Mouse (Mus musculus) heart, embryonic 16.5 days (tissue): ENCODE measurements at regions not wholly inside any gene's neighbourhood (a gene's known extent, or its start where the extent isn't known, plus 50 kb on each side); places are given as distances from the start of the nearest gene placed in this dataset.

Source experiments
- ATAC-seq: fragments of 200-750 bp; cut with Nextera tagmentation; replicated peaks from 2 replicates; pipeline ENCODE4 v1.8.0; 2017; ENCODE audit warnings: moderate number of reproducible peaks; ENCODE audit not compliant: insufficient read depth, low FRiP score; ENCODE audit errors: extremely low read depth
- H3K27ac ChIP-seq: fragments of 300-500 bp; sonication (generic); 2 replicates; pipeline ENCODE4 v1.5.1; 2014; ENCODE audit warnings: mild to moderate bottlenecking, low read length, control low read depth, moderate library complexity
- H3K27me3 ChIP-seq: fragments of 300-500 bp; sonication (generic); 2 replicates; pipeline ENCODE4 v1.6.1; 2014; ENCODE audit warnings: low read length, mixed read lengths; ENCODE audit not compliant: control insufficient read depth, insufficient read depth
- H3K36me3 ChIP-seq: fragments of 300-500 bp; sonication (generic); 2 replicates; pipeline ENCODE4 v1.6.1; 2014; ENCODE audit not compliant: control insufficient read depth, insufficient read depth
- H3K4me1 ChIP-seq: fragments of 300-500 bp; sonication (generic); 2 replicates; pipeline ENCODE4 v1.6.1; 2014; ENCODE audit warnings: low read length, mixed read lengths; ENCODE audit not compliant: control insufficient read depth, insufficient read depth
- H3K4me2 ChIP-seq: fragments of 300-500 bp; sonication (generic); 2 replicates; pipeline ENCODE4 v1.6.1; 2014; ENCODE audit warnings: low read depth, mild to moderate bottlenecking, control low read depth, low read length
- H3K4me3 ChIP-seq: fragments of 300-500 bp; sonication (generic); 2 replicates; pipeline ENCODE4 v1.5.1; 2014; ENCODE audit warnings: mild to moderate bottlenecking, control low read depth, low read length
- H3K9ac ChIP-seq: fragments of 300-500 bp; sonication (generic); 2 replicates; pipeline ENCODE4 v1.6.1; 2014; ENCODE audit warnings: low read length, control low read depth
- H3K9me3 ChIP-seq: fragments of 300-500 bp; sonication (generic); replicated peaks from 2 replicates; pipeline ENCODE4 v1.6.1; 2016; ENCODE audit warnings: low read length; ENCODE audit not compliant: control insufficient read depth
- WGBS: fragments of 180-500 bp; shearing (Covaris S2); extraction: QIAGEN DNeasy Blood & Tissue Kit; methylation state at CpG from one replicate; pipeline ENCODE4 v1.1.7; 2014; 5-methylcytosine and 5-hydroxymethylcytosine counted together

DNA sequence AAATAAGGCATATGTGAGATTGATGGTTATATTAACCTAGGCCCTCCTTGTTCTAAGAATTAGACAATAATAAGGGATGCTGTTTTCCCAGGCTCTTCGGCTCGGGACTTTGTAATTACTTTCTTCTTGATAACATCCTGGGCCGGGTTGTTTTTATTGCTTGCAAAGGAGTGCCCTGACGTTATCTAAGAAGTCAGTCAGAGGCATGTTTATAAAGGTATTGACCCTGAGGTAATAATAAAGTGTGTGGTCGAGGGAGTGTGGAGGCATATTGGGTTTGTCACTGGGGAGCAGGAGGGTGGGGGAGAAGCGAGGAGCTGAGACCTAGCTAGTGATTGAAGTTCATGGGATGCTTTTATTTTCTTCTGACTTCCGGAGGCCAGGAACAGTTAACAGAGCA lies 221.5 kb downstream of the Ppp4r2 start:
- WGBS, result 40% methylated on average over 7 of the region's 7 CpGs
- Histone ChIP-seq H3K27ac (no peak overlapping the region), H3K27me3 (peaks cover 5% of the 10 kb centered on the region), H3K9me3 (no peaks in the 10 kb centered on the region), H3K4me3 (no peak overlapping the region), H3K4me2 (no peak overlapping the region), H3K4me1 (peaks cover 3% of the 10 kb centered on the region), H3K36me3 (no peaks in the 10 kb centered on the region), H3K9ac (no peak overlapping the region)
- no peak for ATAC-seq

DNA sequence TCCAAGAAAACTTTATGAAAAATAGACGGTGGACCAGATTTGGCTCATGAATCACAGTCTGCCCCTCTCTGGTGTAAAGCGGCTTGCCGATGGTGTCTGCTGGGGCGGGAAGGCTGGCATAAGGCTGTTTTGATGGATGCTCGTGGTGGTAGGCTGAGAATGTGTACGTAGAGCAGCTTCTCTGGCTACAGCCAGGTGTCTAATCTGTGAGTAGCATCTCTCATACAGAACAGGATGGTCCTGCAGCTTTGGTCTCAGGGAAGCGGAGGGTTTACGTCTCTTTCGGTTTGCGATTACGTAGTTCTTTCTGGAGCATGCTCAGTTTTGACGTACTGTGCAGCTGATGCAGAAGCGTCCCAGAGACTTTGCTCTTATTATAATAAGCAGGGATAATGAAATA lies 222.9 kb downstream of the Ppp4r2 start:
- H3K9me3 ChIP-seq, result no peaks in the 10 kb centered on the region
- H3K27me3 ChIP-seq, result peaks cover 5% of the 10 kb centered on the region
- H3K9ac ChIP-seq, result no peak overlapping the region
- peaks cover 3% of the 10 kb centered on the region for H3K4me1 ChIP-seq
- ATAC-seq, result no peak
- H3K4me3 ChIP-seq, result no peak overlapping the region
- no peak overlapping the region for H3K27ac ChIP-seq
- no peaks in the 10 kb centered on the region for H3K36me3 ChIP-seq
- no peak overlapping the region for H3K4me2 ChIP-seq
- WGBS, result 91% methylated on average over 13 of the region's 13 CpGs

DNA sequence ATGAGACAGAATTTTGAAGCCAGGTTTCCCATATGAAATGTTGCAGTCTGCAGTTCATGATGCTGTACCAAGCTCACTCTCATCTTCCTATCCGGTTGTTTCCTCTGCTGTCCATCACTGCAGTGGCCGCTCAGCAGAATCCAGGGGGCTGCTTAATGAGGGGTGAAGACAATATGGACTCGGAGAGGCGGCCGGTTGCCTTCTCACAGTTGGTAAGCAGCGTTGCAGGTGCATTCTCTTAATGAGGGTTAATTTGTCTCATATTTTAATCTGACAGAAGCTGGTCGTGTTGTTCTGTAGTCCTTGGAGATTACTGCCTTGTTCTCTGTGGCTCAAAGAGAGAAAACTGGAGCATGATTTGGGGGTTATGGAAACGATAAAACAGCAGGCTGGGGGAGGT lies 225.6 kb downstream of the Ppp4r2 start:
- H3K9me3 ChIP-seq, result no peaks in the 10 kb centered on the region
- peaks cover 3% of the 10 kb centered on the region for H3K4me1 ChIP-seq
- no peak overlapping the region for H3K4me2 ChIP-seq
- H3K36me3 ChIP-seq, result no peaks in the 10 kb centered on the region
- H3K27me3 ChIP-seq, result peaks cover 5% of the 10 kb centered on the region
- no peak overlapping the region for H3K9ac ChIP-seq
- H3K27ac ChIP-seq, result no peak overlapping the region
- no peak for ATAC-seq
- WGBS, result 76% methylated on average over 8 of the region's 8 CpGs
- no peak overlapping the region for H3K4me3 ChIP-seq

DNA sequence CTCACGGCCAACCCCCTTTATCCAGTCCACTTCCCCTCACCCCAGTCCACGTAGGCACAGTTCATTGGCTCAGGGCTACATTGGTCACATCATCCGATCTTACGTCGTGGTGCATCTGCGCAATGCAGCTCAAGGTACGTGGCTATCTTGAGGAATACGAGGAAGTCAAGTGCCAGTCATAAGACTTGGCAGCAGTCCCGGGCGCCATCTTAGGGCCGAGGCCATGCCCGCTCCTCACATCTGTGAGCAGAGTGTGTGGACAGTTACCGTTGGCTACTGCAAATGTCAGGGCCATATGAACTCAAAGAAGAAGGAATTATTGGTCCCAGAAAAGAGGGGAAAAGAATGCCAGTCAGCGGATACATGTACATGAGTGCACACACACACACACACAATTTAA lies 228.8 kb downstream of the Ppp4r2 start:
- Histone ChIP-seq H3K4me2 (no peak overlapping the region), H3K27me3 (no peaks in the 10 kb centered on the region), H3K27ac (no peak overlapping the region), H3K9me3 (no peaks in the 10 kb centered on the region), H3K36me3 (no peaks in the 10 kb centered on the region), H3K9ac (no peak overlapping the region), H3K4me1 (no peaks in the 10 kb centered on the region), H3K4me3 (no peak overlapping the region)
- WGBS, result 86% methylated on average over 14 of the region's 14 CpGs
- no peak for ATAC-seq

GRCm38 (mm10) chr6:101075753-101076516 lies 242.5 kb downstream of the Ppp4r2 start:
- no peak overlapping the region for H3K27ac ChIP-seq
- no peak for ATAC-seq

DNA sequence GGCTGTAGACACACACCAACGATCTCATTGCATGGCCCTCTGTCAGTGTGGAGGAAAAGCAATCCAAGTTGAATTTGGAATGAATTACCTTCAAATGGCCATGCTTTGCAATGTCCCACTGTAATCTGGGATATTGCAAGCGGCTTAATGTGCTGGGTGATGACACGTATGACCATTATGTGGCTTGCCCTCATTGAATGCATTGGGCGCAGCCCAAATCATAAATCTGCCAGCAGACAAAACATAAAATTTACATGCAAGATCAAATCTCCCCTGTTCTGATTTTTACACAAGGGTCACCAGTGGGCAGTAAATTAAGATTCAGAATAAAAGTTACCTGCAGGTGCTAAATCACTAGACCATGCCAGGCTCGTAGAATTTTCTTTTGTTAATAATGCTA lies 244.9 kb downstream of the Ppp4r2 start:
- WGBS, result 81% methylated on average over 5 of the region's 5 CpGs
- no peaks in the 10 kb centered on the region for H3K4me1 ChIP-seq
- no peaks in the 10 kb centered on the region for H3K27me3 ChIP-seq
- no peak overlapping the region for H3K27ac ChIP-seq
- H3K9ac ChIP-seq, result no peak overlapping the region
- no peaks in the 10 kb centered on the region for H3K36me3 ChIP-seq
- no peak for ATAC-seq
- no peak overlapping the region for H3K4me2 ChIP-seq
- no peak overlapping the region for H3K4me3 ChIP-seq
- no peaks in the 10 kb centered on the region for H3K9me3 ChIP-seq

More at GRCm38 (mm10) chr6:101075753-101076516, 242.5 kb downstream of the Ppp4r2 start:
- Histone ChIP-seq H3K9me3 (no peaks in the 10 kb centered on the region), H3K9ac (no peak overlapping the region), H3K4me2 (no peak overlapping the region), H3K4me3 (no peak overlapping the region), H3K4me1 (no peaks in the 10 kb centered on the region), H3K27me3 (no peaks in the 10 kb centered on the region), H3K36me3 (no peaks in the 10 kb centered on the region)
- 82% methylated on average over 8 of the region's 8 CpGs for WGBS

- H3K4me3 ChIP-seq, result no peak overlapping the region
- WGBS, result 39% methylated on average over 7 of the region's 7 CpGs
- ATAC-seq, result no peak
- H3K9me3 ChIP-seq, result no peaks in the 10 kb centered on the region
- no peak overlapping the region for H3K27ac ChIP-seq
- H3K27me3 ChIP-seq, result no peaks in the 10 kb centered on the region
- no peaks in the 10 kb centered on the region for H3K4me1 ChIP-seq
- H3K4me2 ChIP-seq, result no peak overlapping the region
- H3K9ac ChIP-seq, result no peak overlapping the region
- no peaks in the 10 kb centered on the region for H3K36me3 ChIP-seq
Measured at GRCm38 (mm10) chr6:101083676-101084075, 250.3 kb downstream of the Ppp4r2 start.

DNA sequence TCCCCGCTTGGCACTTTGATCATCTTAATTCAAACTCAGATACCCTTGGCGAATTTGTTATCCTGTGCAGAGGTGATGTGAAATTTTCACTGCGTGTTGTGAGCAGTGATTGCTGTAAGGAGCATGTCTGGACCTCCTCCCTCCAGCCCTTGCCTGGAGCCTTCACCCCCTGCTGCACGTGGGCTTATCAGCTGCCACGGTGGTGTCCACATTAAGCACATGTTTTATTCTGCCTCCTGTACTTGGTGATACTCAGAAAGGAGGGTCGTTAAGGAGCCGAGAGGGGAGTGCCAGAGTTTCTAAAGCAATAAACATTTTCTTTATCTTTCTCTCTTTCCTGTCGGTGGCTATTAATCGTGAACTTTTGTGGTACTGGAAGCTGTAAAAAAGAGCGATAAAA lies 258.8 kb downstream of the Ppp4r2 start:
- no peaks in the 10 kb centered on the region for H3K27me3 ChIP-seq
- H3K4me3 ChIP-seq, result no peak overlapping the region
- no peaks in the 10 kb centered on the region for H3K9me3 ChIP-seq
- no peak overlapping the region for H3K4me2 ChIP-seq
- peaks cover 2% of the 10 kb centered on the region; the same call in 1 of the 2 replicates for H3K4me1 ChIP-seq
- H3K9ac ChIP-seq, result no peak overlapping the region
- 21% methylated on average over 10 of the region's 10 CpGs for WGBS
- no peak overlapping the region for H3K27ac ChIP-seq
- no peak for ATAC-seq
- H3K36me3 ChIP-seq, result no peaks in the 10 kb centered on the region
